Mouse (Mus musculus) B cell, adult 2 months (primary cell): ENCODE results near the gene Vnn3.
A peak's percentile ranks its signal among the peaks of the same experiment; 100 is the strongest.

Source experiments
- DNase-seq, 2 experiments: peaks; one replicate each; pipeline ENCODE4 v3.0.0; 2022

Gene Vnn3

DNA sequence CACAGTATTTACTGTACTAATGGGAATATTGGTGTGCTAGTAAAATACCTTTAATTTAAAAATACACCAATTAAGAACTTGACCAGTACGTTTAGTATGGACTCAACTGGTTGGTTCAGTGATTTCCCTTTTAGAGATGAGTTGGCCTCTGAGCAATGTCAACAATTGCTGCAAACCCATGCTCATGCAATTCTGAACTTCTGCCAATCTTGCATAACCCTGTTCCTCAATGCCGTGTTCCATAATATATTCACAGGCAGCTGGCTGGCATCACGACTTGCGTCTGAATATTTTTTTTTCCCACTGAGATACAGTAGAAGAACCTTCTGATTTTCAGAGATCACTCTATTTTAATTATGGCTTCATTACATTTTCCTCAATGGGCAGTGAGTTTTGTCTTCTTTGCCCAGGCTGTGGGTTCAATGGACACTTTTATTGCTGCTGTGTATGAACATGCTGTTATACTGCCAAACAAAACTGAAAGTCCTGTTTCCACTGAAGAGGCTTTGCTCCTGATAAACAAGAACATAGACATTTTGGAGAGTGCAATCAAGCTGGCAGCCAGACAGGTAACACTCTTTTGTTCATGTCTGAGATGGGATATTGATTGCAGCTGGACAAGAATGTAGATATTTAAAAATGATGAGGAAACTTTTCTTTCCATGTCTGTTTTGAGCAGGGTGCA is at the start of gene Vnn3:
Gene Vnn3 (plus strand): TSS at position 235 of the 685 bp plus-strand sequence.
- no peak for DNase-seq

DNA sequence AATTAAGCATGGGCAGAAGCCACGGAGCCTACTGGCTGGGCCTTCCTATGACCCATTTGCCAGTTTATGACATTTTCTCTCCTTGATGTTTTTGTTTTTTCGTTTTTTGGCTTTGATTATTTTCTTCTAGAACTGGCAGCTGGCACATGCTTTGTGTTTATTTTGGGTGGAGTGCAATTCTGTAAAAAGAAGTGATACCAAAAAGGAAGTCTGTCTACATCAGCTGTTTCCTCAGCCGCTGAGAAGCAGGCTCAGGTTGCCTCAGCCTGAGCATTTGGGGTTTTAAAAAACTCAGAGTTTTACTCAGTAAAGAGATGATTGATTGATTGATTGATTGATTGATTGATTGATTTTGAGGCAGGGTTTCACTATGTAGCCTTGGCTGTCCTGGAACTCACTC is 48.4 kb upstream of the Vnn3 start:
- DNase-seq, result no peak

DNA sequence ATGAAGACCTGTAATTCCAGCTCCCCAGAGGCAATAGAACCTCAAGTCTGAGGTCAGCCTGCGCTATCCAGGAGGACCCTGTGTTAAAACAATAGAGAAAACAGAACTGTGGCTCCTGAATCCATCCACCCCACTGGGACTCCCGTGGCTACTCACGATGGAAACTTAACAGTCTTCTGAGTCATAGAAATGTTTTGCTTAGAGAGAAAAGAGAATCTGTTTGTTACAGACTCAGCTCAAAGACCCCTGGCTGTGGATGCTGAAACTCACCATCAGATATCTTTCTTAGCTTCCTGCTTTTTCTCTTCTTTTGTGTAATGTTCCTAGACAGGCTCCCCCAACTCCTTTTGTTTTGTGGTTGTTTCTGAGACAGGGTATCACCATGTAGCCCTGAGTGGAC is 46.6 kb upstream of the Vnn3 start:
- DNase-seq, result no peak

DNA sequence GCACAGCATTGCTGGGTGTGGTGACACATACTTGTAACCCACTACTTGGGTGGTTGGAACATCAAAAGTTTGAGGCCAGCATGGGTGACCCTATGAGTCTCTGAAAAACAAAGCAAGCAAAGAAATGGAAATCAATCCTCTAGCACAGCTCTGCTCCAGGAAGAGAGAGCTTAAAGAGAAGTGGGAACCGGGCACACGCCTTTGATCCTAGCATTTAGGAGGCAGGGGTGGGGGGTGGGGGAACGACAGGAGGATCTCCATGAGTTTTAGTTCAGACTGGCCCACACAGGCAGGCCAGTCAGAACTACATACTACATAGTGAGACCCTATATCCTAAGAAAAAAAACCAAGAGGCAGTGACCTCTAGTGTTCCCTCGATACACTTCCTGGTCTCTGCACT is 45.1 kb upstream of the Vnn3 start:
- DNase-seq, result no peak

DNA sequence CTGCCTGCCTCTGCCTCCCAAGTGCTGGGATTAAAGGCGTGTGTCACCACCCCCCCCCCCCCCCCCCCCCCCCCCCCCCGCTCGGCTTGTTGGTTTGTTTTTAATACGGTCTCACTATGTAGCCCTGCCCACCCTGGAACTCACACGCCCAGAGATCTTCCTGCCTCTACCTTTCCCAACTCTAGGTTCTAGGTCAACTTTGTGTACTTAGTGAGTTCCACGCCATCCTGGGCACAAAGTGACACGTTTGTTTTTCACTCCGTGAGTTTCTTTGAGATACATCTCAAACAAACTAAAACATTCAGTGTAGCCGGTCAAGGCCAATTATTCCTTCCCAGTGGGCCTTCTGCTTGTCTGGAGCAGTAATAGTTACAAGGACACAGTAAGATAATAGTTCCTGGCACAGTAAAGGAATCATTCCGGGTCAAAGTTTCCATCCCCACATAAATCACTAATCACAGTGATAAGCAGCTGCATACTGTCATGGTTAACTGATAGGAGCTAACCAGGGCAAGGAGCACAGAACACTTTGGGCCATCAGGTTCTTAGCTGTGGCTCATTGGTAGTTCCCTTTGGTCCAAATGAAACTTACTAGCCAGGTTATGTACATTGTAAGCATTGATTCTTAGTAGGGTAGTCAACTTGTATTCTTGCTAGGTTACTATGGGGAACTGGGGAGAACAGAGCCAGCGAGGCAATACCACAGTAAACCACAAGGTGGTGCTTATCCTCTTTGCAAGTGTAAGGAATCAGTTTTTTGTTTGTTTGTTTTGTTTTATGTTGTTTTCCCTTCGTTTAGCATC is 39.4 kb upstream of the Vnn3 start:
- peak; percentile 80 to 82 for DNase-seq

DNA sequence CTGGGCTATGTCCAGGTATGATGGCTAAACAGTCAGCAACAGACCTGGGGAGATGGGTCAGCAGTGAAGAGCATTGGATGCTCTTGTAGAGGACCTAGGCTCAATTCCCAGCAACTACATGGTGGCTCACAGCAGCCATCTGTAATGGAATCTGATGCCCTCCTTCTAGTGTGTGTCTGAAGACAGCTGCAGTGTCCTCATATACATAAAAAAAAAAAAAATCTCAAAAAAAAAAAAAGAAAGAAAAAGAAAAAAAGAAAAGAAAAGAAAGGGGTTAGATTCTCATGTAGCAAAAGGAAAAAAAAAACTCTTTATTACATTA is 38.9 kb upstream of the Vnn3 start:
- DNase-seq, result no peak

DNA sequence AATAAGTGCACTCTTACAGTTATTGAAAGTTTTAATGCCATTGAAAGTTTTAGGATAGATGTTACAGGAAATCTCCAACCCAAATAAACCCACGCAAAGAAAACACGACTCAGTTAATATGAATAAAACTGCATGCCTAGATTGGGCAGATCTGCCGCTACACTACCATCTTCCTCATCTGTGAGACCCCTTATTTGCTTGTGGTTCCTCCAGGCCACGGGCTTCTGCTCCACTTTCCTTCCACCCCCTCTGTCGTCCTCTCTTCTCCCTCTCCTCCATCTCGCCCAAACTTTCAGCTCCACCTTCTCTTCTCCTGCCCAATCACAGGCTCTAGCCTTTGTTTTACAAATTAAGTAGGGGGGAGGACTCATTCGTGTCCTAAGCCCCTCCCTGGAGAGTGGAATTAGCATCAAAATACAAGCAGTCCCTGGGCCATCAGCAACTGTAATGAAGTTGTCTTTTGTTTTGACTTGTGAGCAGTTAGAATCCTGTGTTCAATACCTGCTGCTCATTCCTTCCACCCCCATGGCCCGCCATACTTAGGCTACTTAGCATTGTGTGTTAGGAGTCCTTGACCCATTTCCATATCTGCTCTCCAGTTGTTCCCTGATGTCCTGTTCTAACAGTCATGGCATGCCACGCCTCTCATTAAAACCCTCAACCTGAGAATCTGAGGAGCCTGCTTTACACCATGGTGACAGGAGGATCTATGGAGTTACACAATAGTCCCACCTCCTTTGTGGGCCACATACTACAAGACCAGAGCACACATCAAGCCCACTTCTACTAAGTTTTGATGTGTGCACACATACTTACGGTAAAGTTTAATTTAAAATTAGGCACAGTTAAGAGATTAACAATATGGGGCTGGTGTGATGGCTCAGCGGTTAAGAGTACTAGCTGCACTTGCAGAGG is 38.2 kb upstream of the Vnn3 start:
- no peak for DNase-seq

DNA sequence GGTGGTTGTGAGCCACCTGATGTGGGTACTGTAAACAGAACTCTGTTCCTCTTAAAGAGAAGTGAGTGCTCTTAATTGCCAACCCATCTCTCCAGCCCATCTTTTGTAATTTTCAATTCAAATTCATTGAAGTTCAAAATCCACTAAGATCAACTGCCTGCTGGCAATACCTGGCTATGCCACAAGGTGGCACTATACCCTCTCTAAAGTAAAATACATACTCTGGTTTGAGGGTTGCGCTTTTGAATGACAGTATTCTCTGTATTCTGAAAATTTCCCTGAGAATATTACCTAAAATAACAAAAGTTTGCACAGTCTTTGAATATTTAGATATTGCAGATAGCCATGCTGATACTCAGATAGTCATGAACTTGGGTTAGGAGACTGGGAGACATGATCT is 36.1 kb upstream of the Vnn3 start:
- DNase-seq, result peak; percentile 83 to 84

DNA sequence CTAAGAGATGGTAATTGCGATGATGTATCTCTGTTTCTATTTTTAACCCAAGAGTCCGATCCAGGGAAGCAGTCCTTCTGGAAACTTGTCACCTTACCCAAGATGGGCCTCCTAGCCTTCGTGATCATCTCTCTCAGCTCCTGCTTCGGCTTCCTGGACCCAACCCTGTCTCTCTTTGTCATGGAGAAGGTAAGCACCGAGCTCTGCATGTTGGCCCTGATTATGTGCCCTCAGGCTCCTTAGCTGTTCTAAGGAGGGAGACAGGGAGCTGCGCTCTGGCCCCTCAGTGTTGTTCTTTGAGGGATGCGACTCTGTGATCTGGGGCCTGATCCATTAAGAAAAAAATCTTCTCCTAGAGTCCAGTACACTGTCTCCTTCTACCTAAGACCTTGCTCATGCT is 35.0 kb upstream of the Vnn3 start:
- no peak for DNase-seq

DNA sequence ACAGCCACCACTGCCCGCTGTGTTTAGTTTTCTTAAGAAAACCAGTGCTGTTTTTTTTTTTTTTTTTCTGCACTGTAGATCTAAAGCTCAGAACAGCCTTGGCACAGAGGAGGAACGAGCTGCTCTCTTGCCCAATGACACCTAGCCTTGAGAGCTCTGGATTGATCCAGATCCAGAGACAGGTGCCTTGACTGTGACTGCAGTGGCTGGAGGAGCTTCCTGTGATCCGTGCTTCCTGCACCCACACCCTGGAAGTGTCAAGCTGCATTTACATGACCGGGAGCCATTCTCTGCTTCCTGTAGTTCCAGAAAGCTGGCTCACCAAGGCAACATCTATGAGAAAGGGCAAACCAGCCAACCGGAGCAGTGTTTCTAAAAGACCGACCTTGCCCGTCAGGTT is 24.7 kb upstream of the Vnn3 start:
- DNase-seq, result no peak

DNA sequence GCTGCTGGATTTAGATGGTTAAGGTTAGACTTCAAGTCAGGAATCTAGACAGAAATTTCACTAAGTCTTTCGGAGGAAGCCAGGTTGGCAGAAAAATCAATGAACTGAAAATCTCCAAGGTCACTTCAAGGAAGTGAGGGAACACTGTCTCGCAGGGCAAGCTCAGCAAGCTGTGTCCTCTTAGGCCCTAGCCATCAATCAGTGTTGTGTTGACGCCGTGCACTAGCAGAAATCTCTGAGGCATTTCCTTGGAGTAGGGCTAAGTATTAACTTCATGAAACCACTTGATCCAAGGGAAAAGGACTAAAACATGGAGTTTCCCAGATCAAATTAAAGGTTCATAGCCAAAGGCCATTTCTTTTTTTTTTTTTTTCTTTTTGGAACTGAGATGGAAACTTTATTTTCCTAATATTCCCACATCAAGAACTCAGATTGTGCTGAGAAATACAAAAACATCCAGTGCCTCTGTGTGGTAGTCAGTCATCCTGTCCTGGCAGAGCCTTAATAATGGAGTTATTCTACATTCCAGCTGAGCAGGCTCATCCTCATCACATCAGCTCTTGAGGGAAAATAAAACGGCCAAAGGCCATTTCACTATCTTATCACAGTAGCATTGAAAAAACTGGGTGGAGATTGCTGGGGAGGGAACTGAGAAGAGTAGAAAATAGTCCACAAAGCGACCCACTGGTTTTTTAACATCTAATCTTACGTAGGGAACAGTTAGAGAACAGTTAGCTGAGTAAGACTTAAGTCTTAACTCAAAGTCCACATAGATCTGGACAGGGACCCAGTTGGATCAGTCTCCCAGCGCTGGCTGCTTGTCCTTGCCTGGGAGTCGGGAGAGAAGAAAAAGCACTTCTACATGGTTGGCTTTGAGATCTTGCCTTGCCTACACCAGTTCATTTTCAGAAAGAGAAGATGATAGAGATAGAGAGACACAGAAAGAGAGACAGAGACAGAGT is 15.0 kb upstream of the Vnn3 start:
- no peak for DNase-seq

DNA sequence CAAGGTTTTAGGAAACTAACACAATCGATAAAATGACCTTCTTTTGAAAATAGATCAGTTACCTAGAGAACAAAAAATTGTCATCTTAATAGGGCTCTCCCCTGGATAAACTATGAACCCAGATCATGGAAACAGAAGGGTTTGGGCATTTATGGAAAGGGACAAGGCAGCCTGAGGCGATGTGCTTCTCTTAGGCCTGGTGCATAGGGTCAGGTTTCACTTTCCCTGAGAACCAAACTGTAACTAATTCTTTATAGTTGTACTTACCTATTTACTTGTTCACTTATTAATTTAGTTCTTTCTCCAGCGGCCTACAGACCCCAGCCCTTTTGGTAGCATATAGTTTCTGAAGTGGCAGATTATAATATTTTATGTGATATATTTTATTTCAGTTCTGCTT is 14.1 kb upstream of the Vnn3 start:
- no peak for DNase-seq

DNA sequence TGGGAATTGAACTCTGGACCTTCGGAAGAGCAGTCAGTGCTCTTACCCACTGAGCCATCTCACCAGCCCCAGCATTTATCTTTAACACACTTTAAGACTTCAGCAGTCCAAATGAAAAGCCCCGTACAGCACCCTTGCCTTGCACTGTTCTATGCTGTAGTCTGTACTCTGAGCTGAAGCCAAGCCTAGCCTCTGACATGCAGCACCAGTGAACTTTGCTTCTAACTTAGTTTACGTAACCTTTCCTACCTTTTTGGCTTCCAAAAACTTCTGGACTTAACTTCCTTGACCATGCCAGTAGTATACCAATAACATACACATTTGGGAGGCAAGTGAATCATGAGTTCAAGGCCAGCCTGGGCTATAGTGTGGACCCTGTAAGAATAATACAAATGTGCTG is 12.4 kb upstream of the Vnn3 start:
- DNase-seq, result no peak

DNA sequence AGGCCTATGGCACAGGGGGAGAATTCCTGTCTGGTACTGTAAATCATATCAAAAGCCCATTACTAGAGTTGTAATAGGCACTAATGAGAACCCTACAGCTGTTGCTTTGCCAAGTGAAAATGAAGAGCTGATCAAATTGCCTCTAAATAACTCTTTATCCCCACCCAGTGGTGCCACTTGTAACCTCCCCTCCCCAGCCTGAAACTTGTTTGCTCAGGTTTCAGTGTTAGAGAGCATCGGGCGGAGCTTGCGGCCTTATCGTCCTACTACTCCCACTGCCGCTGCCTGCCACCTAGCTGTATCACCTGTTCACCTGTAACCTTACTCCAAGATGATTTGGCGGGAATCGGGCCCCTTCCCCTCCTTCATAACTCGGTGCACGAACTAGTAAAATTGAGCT is 11.9 kb upstream of the Vnn3 start:
- DNase-seq, result no peak

DNA sequence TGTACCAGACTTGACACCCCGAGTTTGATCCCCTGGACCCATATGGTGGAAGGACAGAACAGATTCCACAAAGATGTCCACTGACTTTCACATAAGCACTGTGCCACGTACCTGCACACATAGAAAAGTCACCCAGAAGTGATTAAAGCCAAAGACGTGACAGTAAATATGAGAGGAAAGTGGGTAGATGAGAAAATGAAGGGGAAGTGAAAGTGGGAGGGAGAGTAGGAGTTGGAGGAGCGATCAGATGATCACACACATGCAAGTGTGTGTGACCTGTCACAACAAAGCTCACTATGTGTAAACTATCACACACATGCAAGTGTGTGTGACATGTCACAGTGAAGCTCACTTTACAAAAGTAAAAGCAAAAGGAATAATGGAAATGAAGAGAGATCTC is 10.8 kb upstream of the Vnn3 start:
- DNase-seq, result peak; percentile 8 to 9

DNA sequence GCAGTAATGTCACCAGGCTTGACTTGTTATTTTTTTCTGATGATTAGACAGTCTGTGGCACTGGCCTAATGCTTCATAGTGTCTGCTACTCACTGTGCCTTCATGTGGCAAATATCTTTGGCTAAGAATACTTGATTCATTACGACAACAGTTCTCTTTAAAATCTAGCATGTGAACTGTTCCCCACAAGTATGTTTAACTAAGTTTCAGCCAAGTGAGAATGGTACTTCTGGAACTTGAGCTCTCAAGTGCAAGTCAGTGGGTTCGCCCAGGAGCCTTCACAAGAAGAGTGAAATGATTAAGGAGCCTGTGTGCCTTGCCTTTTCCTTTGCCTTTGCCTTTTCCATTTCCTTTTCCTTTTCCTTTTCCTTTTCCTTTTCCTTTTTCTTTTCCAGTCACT is 834 bp downstream of the Vnn3 start:
- DNase-seq, result no peak

DNA sequence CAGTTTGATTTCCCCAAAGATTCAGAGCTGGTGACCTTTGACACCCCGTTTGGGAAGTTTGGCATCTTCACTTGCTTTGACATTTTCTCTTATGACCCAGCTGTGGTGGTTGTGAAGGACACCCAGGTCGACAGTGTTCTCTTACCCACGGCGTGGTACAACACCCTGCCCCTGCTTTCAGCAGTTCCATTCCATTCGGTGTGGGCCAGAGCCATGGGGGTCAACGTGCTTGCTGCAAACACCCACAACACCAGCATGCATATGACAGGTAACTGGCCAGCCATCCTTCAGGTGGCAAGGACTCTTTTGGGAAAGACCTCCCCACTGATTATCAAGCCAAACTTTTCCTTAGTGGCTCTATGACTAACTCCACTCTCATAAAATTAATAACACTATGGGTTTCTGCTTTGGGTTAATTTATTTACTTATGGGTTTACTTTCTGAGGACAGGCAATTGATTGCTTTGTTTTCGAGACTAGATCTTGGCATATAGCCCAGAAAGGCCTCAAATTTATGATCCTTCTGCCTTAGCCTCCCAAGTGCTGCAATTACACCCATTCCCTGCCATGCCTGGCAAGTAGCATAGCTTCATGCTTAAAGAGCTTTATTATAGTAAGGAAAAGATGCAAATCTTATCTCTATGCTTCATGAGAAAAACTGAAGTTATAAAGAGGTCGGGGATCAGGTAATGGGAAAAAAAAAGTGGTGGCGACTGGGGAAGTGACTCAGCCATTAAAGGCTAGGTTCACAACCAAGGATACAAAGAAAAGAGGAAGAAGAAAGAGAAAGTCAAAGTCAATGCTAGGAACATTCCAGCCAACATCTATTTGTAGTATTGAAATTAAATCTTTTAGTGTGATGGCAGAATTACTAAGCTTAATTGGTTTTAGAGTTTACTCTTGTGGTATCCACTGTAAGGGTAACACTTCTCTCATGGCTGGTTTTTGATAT is 13.4 kb downstream of the Vnn3 start:
- no peak for DNase-seq

DNA sequence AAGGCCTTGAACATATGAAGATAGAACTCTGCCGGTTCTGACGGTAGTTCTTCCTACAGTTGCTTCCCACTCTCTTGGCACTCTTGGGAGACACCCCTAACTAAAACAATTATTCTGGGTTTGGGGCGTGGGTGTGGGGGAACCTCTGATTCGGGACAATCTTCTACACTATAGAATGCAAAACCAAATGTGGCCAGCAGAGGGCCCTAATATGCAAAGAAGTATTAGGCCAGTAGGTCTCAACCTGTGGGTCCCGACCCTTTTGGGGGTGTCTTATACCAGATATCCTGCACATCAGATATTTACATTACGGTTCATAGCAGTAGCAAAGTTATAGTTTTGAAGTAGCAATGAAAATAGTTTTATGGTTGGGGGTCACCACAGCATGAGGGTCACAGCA is 29.4 kb downstream of the Vnn3 start:
- DNase-seq, result peak; percentile 26 to 46

DNA sequence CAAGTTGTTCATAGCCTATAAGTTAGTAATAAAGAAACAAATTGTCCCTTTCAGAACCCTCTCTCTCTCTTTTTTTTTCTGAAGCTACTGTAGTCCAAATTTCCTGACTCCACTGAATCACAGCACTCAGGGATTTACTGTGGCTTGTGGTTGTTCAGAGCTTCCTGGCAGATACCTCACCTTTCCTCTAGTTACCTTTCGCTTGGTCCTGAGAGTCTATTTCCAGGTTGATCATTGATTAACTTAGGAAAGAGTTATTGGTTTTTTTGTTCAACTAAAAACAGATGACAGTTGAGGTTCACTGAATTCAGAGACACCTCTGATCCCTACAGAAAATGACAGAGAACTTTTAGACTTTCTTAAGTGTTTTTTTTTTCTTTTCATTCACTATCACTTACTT is 33.6 kb downstream of the Vnn3 start:
- DNase-seq, result no peak

DNA sequence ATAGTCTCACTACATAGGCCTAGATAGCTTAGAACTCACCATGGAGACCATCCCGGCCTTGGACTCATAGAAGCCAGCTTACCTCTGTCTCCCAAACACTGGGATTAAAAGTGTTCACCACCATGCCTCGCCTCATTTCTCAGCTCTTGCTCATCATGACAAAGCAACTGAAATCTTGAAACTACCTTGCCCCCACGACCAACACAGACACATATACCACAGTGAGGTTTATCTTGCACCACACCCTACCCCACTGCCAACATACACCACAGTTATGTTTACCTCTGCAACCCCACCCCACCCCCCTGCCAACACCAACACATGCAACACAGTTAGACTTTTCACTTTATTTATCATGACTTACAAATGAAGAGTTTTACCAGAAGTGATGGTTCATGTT is 34.8 kb downstream of the Vnn3 start:
- DNase-seq, result no peak

DNA sequence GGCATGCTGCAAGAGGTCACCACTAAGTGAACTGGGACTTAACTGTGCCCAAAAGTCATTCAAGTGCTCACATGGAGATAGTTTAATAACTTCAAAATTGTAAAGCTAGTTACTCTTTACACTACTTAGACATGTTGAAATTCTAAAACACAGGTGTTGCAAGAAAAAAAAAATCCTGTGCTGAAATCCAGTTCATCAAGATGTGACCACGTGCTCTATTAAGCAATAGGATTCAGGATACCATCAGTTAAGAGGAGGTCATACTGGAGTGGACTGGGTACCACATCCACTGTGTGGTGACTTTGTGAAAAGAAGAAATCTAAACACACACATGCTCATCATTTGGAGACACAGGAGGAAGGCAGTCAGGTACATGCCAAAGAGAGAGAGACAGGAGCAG is 41.7 kb downstream of the Vnn3 start:
- DNase-seq, result no peak
